Mouse (Mus musculus) MN1 (cell line): ENCODE measurements around the gene Hsp90aa1.
"Not testable (repeated sequence)": the region's sequence is repeated elsewhere in the genome, so short reads cannot be mapped to it uniquely, and the experiment has no call there.

ENCODE experiments used
- DNase-seq: peaks from one replicate; pipeline ENCODE4 v3.0.0-alpha.2; 2016; ENCODE audit warnings: low spot score

Gene Hsp90aa1

GRCm38 (mm10) chr12:110702556-110702955 is at the start of gene Hsp90aa1:
Hsp90aa1 (minus strand) TSS chr12:110702728.
- DNase-seq, result no peak

GRCm38 (mm10) chr12:110750770-110751439 is 48.4 kb upstream of the Hsp90aa1 start:
- no peak for DNase-seq

GRCm38 (mm10) chr12:110738158-110738921 is 35.8 kb upstream of the Hsp90aa1 start:
- peak; percentile 17 for DNase-seq

- peak; percentile 94 for DNase-seq
These were observed 34.9 kb upstream of the Hsp90aa1 start, which contains the start of gene Wdr20 for GRCm38 (mm10) chr12:110737170-110738157. Wdr20 (plus strand) TSS chr12:110737944.

GRCm38 (mm10) chr12:110736641-110737040 is 34.1 kb upstream of the Hsp90aa1 start:
- peak; percentile 19 for DNase-seq

GRCm38 (mm10) chr12:110733254-110733653 is 30.7 kb upstream of the Hsp90aa1 start:
- DNase-seq, result not testable (repeated sequence)

GRCm38 (mm10) chr12:110726428-110726827 is 23.9 kb upstream of the Hsp90aa1 start:
- no peak for DNase-seq

- DNase-seq, result no peak
These were observed 23.0 kb upstream of the Hsp90aa1 start for GRCm38 (mm10) chr12:110725489-110725888.

- DNase-seq, result no peak
These were observed 22.5 kb upstream of the Hsp90aa1 start for GRCm38 (mm10) chr12:110725051-110725450.

GRCm38 (mm10) chr12:110716004-110716403 is 13.5 kb upstream of the Hsp90aa1 start:
- no peak for DNase-seq

- DNase-seq, result no peak
These were observed 11.7 kb upstream of the Hsp90aa1 start for GRCm38 (mm10) chr12:110714215-110714614.

- no peak for DNase-seq
These were observed 11.3 kb upstream of the Hsp90aa1 start for GRCm38 (mm10) chr12:110713784-110714183.

- DNase-seq, result no peak
These were observed 8.7 kb upstream of the Hsp90aa1 start for GRCm38 (mm10) chr12:110711270-110711669.

GRCm38 (mm10) chr12:110707451-110707850 is 4.9 kb upstream of the Hsp90aa1 start:
- no peak for DNase-seq

GRCm38 (mm10) chr12:110706337-110707231 is 4.1 kb upstream of the Hsp90aa1 start:
- peak; percentile 70 for DNase-seq

- not testable (repeated sequence) for DNase-seq
These were observed 2.9 kb upstream of the Hsp90aa1 start for GRCm38 (mm10) chr12:110705419-110705818.

- DNase-seq, result no peak
These were observed 1.2 kb upstream of the Hsp90aa1 start for GRCm38 (mm10) chr12:110703682-110704081.

- DNase-seq, result peak; percentile 89
These were observed 512 bp upstream of the Hsp90aa1 start for GRCm38 (mm10) chr12:110703008-110703471.

- DNase-seq, result not testable (repeated sequence)
These were observed 1.2 kb downstream of the Hsp90aa1 start for GRCm38 (mm10) chr12:110701363-110701762.

- no peak for DNase-seq
These were observed 1.8 kb downstream of the Hsp90aa1 start for GRCm38 (mm10) chr12:110700730-110701129.

- DNase-seq, result no peak
These were observed 3.4 kb downstream of the Hsp90aa1 start for GRCm38 (mm10) chr12:110699171-110699547.
